Mouse (Mus musculus) ES-E14 (cell line): ENCODE measurements at regions not wholly inside any gene's neighbourhood (a gene's known extent, or its start where the extent isn't known, plus 50 kb on each side); places are given as distances from the start of the nearest gene placed in this dataset.

Experiments
- DNase-seq: peaks from one replicate; pipeline ENCODE4 v3.0.0-alpha.2; 2013; ENCODE audit warnings: low read depth, low spot score
- H3K27ac ChIP-seq: 2 replicates; pipeline ENCODE4 v1.5.1; 2012; ENCODE audit warnings: low read depth, mild to moderate bottlenecking, low read length, moderate library complexity, mixed read lengths; ENCODE audit not compliant: poor library complexity, insufficient read depth, severe bottlenecking
- H3K36me3 ChIP-seq: 2 replicates; pipeline ENCODE4 v1.6.1; 2012; ENCODE audit warnings: mild to moderate bottlenecking, low read length, moderate library complexity, mixed read lengths; ENCODE audit not compliant: control insufficient read depth, poor library complexity, insufficient read depth, severe bottlenecking
- H3K4me1 ChIP-seq, 2 experiments: fragments of 150-350 bp in 1 of 2; sonication (generic) in 1 of 2; 2 replicates each; pipeline ENCODE4 v1.6.1; 2012; ENCODE audit warnings: low read length in 2 of 2, mild to moderate bottlenecking in 1 of 2, mixed read lengths in 1 of 2; ENCODE audit not compliant: control insufficient read depth in 2 of 2, insufficient read depth in 2 of 2, poor library complexity in 1 of 2
- H3K4me3 ChIP-seq, 2 experiments: fragments of 150-350 bp in 1 of 2; sonication (generic) in 1 of 2; 2 replicates each; pipeline ENCODE4 v1.5.1; 2012; ENCODE audit warnings: low read length in 2 of 2, low read depth in 1 of 2, mild to moderate bottlenecking in 1 of 2, mixed read lengths in 1 of 2; ENCODE audit not compliant: insufficient read depth in 1 of 2, poor library complexity in 1 of 2, severe bottlenecking in 1 of 2
- H3K9ac ChIP-seq: 2 replicates; pipeline ENCODE4 v1.6.1; 2012; ENCODE audit warnings: low read depth, mild to moderate bottlenecking, low read length, mixed read lengths; ENCODE audit not compliant: poor library complexity, insufficient read depth, severe bottlenecking
- H3K9me3 ChIP-seq: fragments of 150-350 bp; sonication (generic); 2 replicates; pipeline ENCODE4 v1.6.1; 2012; ENCODE audit warnings: low read depth, mild to moderate bottlenecking, low read length; ENCODE audit not compliant: control insufficient read depth, insufficient read depth
- CHD2 ChIP-seq: IDR thresholded peaks from 2 replicates; pipeline ENCODE4 v1.6.1; 2014; ENCODE audit warnings: mild to moderate bottlenecking, low read depth, low read length, inconsistent platforms
- HCFC1 ChIP-seq: IDR thresholded peaks from 2 replicates; pipeline ENCODE4 v1.6.1; 2012; ENCODE audit warnings: low read length, inconsistent platforms, borderline replicate concordance; ENCODE audit not compliant: insufficient read depth
- MAFK ChIP-seq: IDR thresholded peaks from 2 replicates; pipeline ENCODE4 v1.6.1; 2014; ENCODE audit warnings: mild to moderate bottlenecking, low read depth, low read length, inconsistent platforms; ENCODE audit not compliant: insufficient read depth
- ZC3H11A ChIP-seq: IDR thresholded peaks from 2 replicates; pipeline ENCODE4 v1.6.1; 2012; ENCODE audit warnings: low read depth, mild to moderate bottlenecking, inconsistent platforms, low read length, borderline replicate concordance
- ZNF384 ChIP-seq: IDR thresholded peaks from 2 replicates; pipeline ENCODE4 v1.6.1; 2012; ENCODE audit warnings: low read depth, low read length, inconsistent platforms
- in situ Hi-C, 2 experiments: fragments of 600-800 bp; cut with MboI; formaldehyde crosslinking; loops; one replicate each; pipeline ENCODE4 v1.15.1; 2025; ENCODE audit warnings: low sequenced_read_pairs in 2 of 2, inconsistent platforms in 1 of 2; ENCODE audit not compliant: unreplicated experiment in 2 of 2

GRCm38 (mm10) chr11:31770881-31771280, 99.2 kb upstream of the Bod1 start:
- no peak overlapping the region for H3K4me3 ChIP-seq
- no peak overlapping the region for H3K27ac ChIP-seq
- H3K36me3 ChIP-seq: no peaks in the 10 kb centered on the region; the same call in 1 of the 2 replicates
- no peak overlapping the region for H3K9ac ChIP-seq
- no peak for DNase-seq
- in situ Hi-C loops: no loop called here
- H3K4me1 ChIP-seq: no peaks in the 10 kb centered on the region
- TF ChIP-seq ZNF384 (no peak), CHD2 (no peak), MAFK (no peak), ZC3H11A (no peak), HCFC1 (no peak)
- H3K9me3 ChIP-seq: peaks cover 7% of the 10 kb centered on the region

GRCm38 (mm10) chr11:31771491-31772439, 100.1 kb upstream of the Bod1 start:
- in situ Hi-C loops: no loop called here
- TF ChIP-seq ZC3H11A: no peak
- no peak for TF ChIP-seq HCFC1
- TF ChIP-seq MAFK: no peak
- no peak for TF ChIP-seq ZNF384
- no peak for TF ChIP-seq CHD2
- no peak for DNase-seq

GRCm38 (mm10) chr11:31777531-31777930, 94.5 kb upstream of the Cpeb4 start:
- TF ChIP-seq MAFK: no peak
- TF ChIP-seq ZNF384: no peak
- TF ChIP-seq CHD2: no peak
- no peak for TF ChIP-seq ZC3H11A
- TF ChIP-seq HCFC1: no peak
- Histone ChIP-seq H3K36me3 (no peaks in the 10 kb centered on the region; the same call in 1 of the 2 replicates), H3K4me1 (no peaks in the 10 kb centered on the region), H3K9me3 (peaks cover 7% of the 10 kb centered on the region), H3K4me3 (no peak overlapping the region), H3K27ac (no peak overlapping the region), H3K9ac (no peak overlapping the region)
- DNase-seq: no peak
- in situ Hi-C loops: no loop called here

More at GRCm38 (mm10) chr11:31771491-31772439, 100.1 kb upstream of the Bod1 start:
- no peaks in the 10 kb centered on the region for H3K4me1 ChIP-seq
- peaks cover 7% of the 10 kb centered on the region for H3K9me3 ChIP-seq
- no peak overlapping the region for H3K27ac ChIP-seq
- H3K9ac ChIP-seq: no peak overlapping the region
- no peaks in the 10 kb centered on the region; the same call in 1 of the 2 replicates for H3K36me3 ChIP-seq
- H3K4me3 ChIP-seq: no peak overlapping the region

- TF ChIP-seq HCFC1 (no peak), ZNF384 (no peak), MAFK (no peak), CHD2 (no peak), ZC3H11A (no peak)
- no peaks in the 10 kb centered on the region for H3K4me1 ChIP-seq
- H3K4me3 ChIP-seq: no peak overlapping the region
- H3K36me3 ChIP-seq: no peaks in the 10 kb centered on the region
- no peak for DNase-seq
- no peak overlapping the region for H3K27ac ChIP-seq
- H3K9me3 ChIP-seq: peaks cover 2% of the 10 kb centered on the region; the same call in 1 of the 2 replicates
- H3K9ac ChIP-seq: no peak overlapping the region
- in situ Hi-C loops: no loop called here
Measured at GRCm38 (mm10) chr11:31778766-31779165, 93.2 kb upstream of the Cpeb4 start.
